Mouse (Mus musculus) heart, postnatal 0 days (tissue): ENCODE data around the gene Alg11.

Source experiments
- CTCF ChIP-seq: IDR thresholded peaks from 2 replicates; pipeline ENCODE4 v1.5.1; 2016; ENCODE audit warnings: antibody characterized with exemption, control low read depth, low read depth
- EP300 ChIP-seq: IDR thresholded peaks from 2 replicates; pipeline ENCODE4 v1.6.1; 2016; ENCODE audit warnings: antibody characterized with exemption, low read depth

- TF ChIP-seq CTCF (no peak), EP300 (no peak)
Measured at GRCm38 (mm10) chr8:22059821-22060445, 588 bp upstream of the Alg11 start, which contains the start of gene Atp7b.
